Mouse (Mus musculus) embryonic facial prominence, embryonic 10.5 days (tissue): Measurements from ENCODE around the gene Rab11fip5. TPM values are rescaled to one million over a fixed set of nuclear protein-coding genes. Genes with fewer than 3 reads are reported as not detected.

Experiments used
- DNase-seq: peaks from one replicate; pipeline ENCODE4 v3.0.0-alpha.2; 2017; ENCODE audit warnings: low spot score
- H3K27ac ChIP-seq: fragments of 300-500 bp; sonication (generic); replicated peaks from 2 replicates; pipeline ENCODE4 v1.5.1; 2016; ENCODE audit warnings: mild to moderate bottlenecking
- H3K27me3 ChIP-seq: fragments of 300-500 bp; sonication (generic); replicated peaks from 2 replicates; pipeline ENCODE4 v1.6.1; 2016; ENCODE audit warnings: low read depth, mild to moderate bottlenecking; ENCODE audit not compliant: poor library complexity, severe bottlenecking
- H3K36me3 ChIP-seq: fragments of 300-500 bp; sonication (generic); replicated peaks from 2 replicates; pipeline ENCODE4 v1.6.1; 2016; ENCODE audit warnings: mild to moderate bottlenecking, moderate library complexity
- H3K4me1 ChIP-seq: fragments of 300-500 bp; sonication (generic); 2 replicates; pipeline ENCODE4 v1.6.1; 2016
- H3K4me3 ChIP-seq: fragments of 300-500 bp; sonication (generic); 2 replicates; pipeline ENCODE4 v1.5.1; 2016; ENCODE audit warnings: mild to moderate bottlenecking, moderate library complexity
- H3K9me3 ChIP-seq: fragments of 300-500 bp; sonication (generic); 2 replicates; pipeline ENCODE4 v1.6.1; 2016; ENCODE audit warnings: mild to moderate bottlenecking
- WGBS: fragments of 180-500 bp; shearing (Covaris S2); methylation state at CpG from one replicate; pipeline ENCODE4 v1.1.7; 2016; 5-methylcytosine and 5-hydroxymethylcytosine counted together
- polyA plus RNA-seq: library from polyadenylated mRNA; unstranded; fragments of >200 nt; fragmentation: Nextera tagmentation; extraction: Ambion mirVana; gene quantifications from 2 replicates; pipeline ENCODE4 v1.2.1, GENCODE M21; 2016

The Rab11fip5 gene
- polyA plus RNA-seq, 1 experiment from 2014 or later = 3.6 TPM

DNA sequence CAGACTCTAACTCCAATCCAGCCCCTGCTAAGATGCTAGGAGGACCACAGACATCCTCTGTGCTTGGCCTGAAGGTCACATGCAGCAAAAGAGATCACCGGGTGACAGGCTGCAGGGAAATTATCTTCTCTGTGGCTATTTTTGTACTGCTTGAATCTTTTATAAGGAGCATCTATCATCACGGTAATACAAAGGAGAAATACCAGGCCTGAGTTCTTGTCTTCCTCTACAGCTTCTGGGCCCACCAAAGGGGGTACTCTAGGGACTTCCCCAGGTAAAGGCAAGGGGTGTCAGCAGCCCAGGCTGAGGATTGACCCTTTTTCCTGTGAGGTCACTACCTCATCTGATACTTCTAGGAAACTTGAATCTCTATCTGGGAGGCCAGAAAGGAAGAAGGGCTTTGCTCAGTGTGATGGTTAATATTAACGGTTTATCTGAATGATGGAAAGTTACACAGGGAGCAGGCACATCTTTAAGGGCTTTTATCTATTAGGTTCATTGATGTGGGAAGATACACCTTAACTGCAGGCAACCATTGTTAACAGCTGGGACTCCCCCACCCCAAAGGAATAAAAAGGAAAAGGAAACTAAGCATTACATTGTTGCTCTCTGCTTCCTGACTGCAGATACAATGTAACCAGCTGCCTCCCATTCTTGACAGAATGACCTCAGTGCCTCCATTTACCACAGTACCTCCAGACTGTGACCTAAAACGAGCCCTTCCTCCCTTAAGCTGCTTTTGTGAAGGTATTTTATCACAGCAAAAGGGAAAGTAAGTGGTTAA is 17.6 kb downstream of the Rab11fip5 start:
- 65% methylated on average over 4 of the region's 4 CpGs for WGBS
- Histone ChIP-seq H3K9me3 (no peaks in the 10 kb centered on the region), H3K4me3 (no peak overlapping the region), H3K27ac (no peak overlapping the region), H3K4me1 (no peaks in the 10 kb centered on the region), H3K27me3 (no peaks in the 10 kb centered on the region), H3K36me3 (no peaks in the 10 kb centered on the region)
- DNase-seq = no peak

DNA sequence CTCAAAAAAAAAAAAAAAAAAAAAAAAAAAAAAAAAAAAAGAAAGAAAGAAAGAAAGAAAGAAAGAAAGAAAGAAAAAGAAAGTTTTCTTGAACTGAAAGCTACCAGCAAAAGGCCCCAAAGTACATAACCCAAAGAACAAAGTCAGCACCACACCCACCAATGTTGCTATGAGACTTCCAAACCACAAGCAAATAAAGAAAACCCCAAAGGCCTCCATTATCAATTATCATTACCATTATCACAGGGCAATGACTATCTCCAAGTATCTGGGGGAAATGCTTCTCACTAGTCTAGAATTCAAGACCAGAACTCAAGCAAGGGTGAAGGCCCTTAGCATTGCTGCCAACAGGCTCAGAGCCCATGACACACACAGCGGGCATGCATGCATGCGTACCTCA is 18.7 kb downstream of the Rab11fip5 start:
- no peaks in the 10 kb centered on the region for H3K9me3 ChIP-seq
- no peaks in the 10 kb centered on the region for H3K36me3 ChIP-seq
- H3K4me1 ChIP-seq = no peaks in the 10 kb centered on the region
- 94% methylated on average over 2 of the region's 2 CpGs for WGBS
- no peak overlapping the region for H3K4me3 ChIP-seq
- H3K27me3 ChIP-seq = no peaks in the 10 kb centered on the region
- H3K27ac ChIP-seq = no peak overlapping the region
- no peak for DNase-seq

DNA sequence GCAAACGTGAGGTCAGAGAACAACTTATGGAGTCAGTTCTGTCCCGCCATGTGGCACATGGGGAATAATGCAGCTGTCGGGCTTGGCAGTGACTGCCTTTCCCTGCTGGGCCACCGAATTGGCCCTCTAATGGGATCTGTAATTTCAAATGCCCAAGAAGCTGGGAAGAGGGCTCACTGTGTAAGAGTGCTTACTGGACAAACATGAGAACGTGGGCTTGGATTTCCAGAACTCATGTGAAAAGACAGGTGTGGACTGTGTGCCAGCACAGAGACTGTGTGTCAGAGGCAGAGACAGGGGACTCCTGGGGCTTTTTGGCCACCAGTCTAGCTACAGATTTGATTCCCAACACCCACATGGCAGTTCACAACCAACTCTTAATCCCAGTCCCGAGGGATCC is 19.7 kb downstream of the Rab11fip5 start:
- WGBS = 75% methylated on average over 6 of the region's 6 CpGs

DNA sequence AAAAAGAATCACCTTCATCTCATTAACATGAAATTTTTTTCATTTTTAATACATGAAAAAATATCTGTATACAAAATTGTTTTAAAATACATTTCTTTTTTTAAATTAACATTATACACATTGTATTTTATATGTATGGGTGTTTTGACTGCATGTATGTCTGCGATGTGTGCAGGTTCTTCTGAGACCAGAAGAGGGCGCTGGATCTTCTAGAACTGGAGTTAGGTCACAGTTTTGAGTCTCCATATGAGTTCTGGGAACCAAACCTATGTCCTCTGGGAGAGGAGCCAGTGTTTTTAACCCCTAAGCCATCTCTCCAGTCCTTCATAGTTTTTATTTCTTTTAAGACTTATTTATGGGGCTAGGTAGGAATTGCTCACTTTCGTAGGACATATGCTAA is 20.7 kb downstream of the Rab11fip5 start:
- no peaks in the 10 kb centered on the region for H3K9me3 ChIP-seq
- H3K36me3 ChIP-seq = no peaks in the 10 kb centered on the region
- no peak overlapping the region for H3K4me3 ChIP-seq
- H3K27ac ChIP-seq = no peak overlapping the region
- no peaks in the 10 kb centered on the region for H3K4me1 ChIP-seq
- DNase-seq = no peak
- no peaks in the 10 kb centered on the region for H3K27me3 ChIP-seq
- WGBS = 61% methylated on average over 3 of the region's 3 CpGs

More for the DNA sequence above, 19.7 kb downstream of the Rab11fip5 start:
- Histone ChIP-seq H3K27ac (no peak overlapping the region), H3K27me3 (no peaks in the 10 kb centered on the region), H3K9me3 (no peaks in the 10 kb centered on the region), H3K4me3 (no peak overlapping the region), H3K4me1 (no peaks in the 10 kb centered on the region), H3K36me3 (no peaks in the 10 kb centered on the region)
- DNase-seq = no peak

DNA sequence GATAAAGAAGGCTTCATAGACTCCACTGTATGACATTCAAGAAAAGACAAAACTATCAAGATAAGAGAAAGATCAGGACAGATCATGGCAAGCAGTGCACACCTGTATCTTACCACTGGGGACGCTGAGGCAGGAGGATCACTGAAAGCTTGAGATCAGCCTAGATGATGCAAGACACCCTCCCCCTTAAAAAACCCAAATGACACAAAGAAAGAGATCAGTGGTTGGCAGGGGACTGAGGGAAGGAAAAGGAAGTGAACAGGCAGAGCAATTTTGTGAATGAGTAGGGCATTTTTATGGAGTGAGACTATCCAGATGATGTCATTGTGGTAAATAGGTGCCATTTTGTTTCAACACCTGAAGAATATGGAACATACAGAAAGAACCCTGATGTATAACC is 24.3 kb downstream of the Rab11fip5 start:
- 87% methylated on average over 1 of the region's 1 CpGs for WGBS
- no peak overlapping the region for H3K4me3 ChIP-seq
- H3K27me3 ChIP-seq = peaks cover 11% of the 10 kb centered on the region; the same call in 1 of the 2 replicates
- no peaks in the 10 kb centered on the region for H3K4me1 ChIP-seq
- DNase-seq = no peak
- no peaks in the 10 kb centered on the region for H3K9me3 ChIP-seq
- no peak overlapping the region for H3K27ac ChIP-seq
- no peaks in the 10 kb centered on the region; the same call in 1 of the 2 replicates for H3K36me3 ChIP-seq

DNA sequence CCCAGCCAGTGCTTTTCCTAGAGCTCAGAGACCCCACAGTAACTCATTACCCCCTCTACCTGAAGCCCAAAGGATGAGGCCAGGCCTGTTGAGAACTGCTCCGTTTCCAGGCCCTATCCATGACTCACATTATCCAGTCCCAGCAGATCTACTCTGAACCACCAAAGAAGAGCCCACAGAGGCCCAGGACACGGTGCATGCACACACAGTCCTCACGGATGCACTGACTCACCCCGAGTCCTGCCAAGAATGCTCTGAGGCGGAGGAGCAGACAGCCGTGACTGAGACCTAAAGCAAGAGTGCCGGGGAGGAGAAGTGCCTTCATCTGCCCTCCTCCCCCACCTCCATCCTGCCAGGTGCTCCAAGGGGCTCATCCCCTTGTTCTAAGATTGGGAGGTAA is 25.2 kb downstream of the Rab11fip5 start:
- Histone ChIP-seq H3K9me3 (no peaks in the 10 kb centered on the region), H3K4me3 (no peak overlapping the region), H3K4me1 (no peaks in the 10 kb centered on the region), H3K36me3 (no peaks in the 10 kb centered on the region; the same call in 1 of the 2 replicates), H3K27ac (no peak overlapping the region), H3K27me3 (peaks cover 20% of the 10 kb centered on the region; the same call in 1 of the 2 replicates)
- WGBS = 79% methylated on average over 7 of the region's 7 CpGs
- DNase-seq = no peak

DNA sequence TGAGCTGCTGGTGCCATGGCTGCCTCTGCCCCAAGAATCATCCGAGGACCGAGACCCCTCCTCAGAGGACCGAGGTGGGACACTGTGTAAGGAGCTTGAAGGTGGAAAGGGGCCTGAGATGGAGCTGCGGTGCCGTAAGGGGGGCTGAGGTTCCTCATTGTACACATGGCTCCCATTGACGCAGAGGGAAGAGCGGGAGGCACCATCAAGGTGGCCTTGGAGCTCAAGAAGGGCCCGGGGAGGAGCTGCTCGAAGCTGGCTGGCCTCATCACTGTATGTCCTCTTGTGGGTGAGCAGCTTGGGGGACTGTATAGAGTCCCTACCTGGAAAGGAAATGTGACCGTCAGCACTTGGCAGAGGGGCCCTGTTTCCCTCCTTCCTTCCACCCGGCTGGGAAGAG is 26.3 kb downstream of the Rab11fip5 start:
- H3K27me3 ChIP-seq = peaks cover 26% of the 10 kb centered on the region; the same call in 1 of the 2 replicates
- WGBS = 89% methylated on average over 11 of the region's 11 CpGs
- DNase-seq = no peak
- H3K36me3 ChIP-seq = no peaks in the 10 kb centered on the region; the same call in 1 of the 2 replicates
- H3K9me3 ChIP-seq = no peaks in the 10 kb centered on the region
- H3K4me1 ChIP-seq = no peaks in the 10 kb centered on the region
- no peak overlapping the region for H3K4me3 ChIP-seq
- no peak overlapping the region; the same call in 1 of the 2 replicates for H3K27ac ChIP-seq

DNA sequence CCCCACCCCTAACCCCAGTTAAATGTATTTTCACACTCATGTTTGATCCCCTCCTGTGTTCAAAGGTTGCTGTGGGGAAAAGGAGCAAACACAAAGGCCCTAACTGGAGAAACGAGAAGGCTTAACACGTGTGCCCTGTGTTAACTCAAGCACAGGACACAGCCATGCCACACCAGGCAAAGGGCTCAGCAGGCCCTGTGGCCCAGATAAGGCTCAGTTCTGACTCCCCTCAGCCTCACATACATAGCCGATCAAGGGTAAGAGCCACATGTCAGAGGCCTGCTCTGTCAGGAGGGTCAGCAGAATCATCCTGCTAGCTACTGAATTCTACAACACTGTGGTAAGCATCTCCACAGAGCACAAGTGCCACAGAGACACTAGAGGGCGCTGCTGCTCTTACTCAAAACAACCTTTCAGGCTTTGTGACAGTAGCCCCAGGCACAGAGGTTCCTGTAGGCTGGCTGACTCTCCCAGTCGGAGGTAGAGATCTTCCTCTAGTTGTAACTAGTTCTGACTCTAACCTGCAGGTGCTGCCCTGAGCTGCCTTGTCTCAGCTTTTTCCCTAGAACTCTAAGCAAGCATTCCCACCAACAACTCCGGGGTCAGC is 28.3 kb downstream of the Rab11fip5 start:
- Histone ChIP-seq H3K4me1 (no peaks in the 10 kb centered on the region), H3K36me3 (no peaks in the 10 kb centered on the region; the same call in 1 of the 2 replicates), H3K27me3 (peaks cover 46% of the 10 kb centered on the region), H3K4me3 (no peak overlapping the region), H3K27ac (no peak overlapping the region), H3K9me3 (no peaks in the 10 kb centered on the region)
- WGBS = 43% methylated on average over 6 of the region's 6 CpGs
- DNase-seq = peak; percentile 83

DNA sequence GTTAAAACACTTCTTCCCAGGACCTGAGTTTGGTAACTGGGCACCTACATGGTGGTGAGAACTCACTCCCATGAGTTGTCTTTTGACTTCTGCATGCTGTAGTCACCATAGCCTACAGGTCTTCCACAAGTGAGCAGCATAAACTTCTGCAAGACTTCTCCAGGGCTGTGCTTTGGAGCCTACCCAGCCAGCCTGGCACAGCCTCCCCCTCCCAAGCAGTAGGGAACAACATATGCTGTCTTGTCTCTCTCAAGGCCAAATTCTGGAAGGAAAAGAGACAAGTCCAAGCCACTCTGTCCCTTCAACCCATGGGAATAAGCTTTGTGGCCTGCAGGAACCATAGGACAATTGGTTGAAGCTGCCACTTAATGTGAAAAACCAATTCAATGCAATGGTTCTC is 29.5 kb downstream of the Rab11fip5 start:
- no peak overlapping the region for H3K27ac ChIP-seq
- peaks cover 57% of the 10 kb centered on the region for H3K27me3 ChIP-seq
- H3K9me3 ChIP-seq = no peaks in the 10 kb centered on the region
- H3K4me1 ChIP-seq = no peaks in the 10 kb centered on the region
- H3K36me3 ChIP-seq = no peaks in the 10 kb centered on the region; the same call in 1 of the 2 replicates
- H3K4me3 ChIP-seq = no peak overlapping the region
- no peak for DNase-seq

DNA sequence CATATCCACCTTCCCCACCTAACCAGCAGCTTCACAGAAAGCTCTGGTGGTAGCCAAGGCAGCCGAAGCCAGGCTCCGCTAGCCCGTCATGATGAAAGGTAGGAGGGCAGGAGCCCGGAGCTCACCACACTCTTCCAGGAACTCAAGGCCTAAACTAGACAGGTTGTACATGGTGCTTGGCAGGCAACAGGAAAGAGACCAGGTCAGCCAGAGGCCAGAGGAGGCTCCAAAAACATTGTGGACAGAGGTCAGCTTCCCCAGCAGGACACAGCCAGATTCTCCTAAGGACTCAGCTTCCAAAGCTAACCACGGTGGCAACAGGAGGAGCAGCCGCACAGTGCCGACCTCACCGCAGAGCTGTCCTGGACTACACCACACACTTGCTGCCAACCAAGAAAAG is 31.4 kb downstream of the Rab11fip5 start:
- Histone ChIP-seq H3K27ac (no peak overlapping the region), H3K27me3 (peaks cover 60% of the 10 kb centered on the region), H3K4me3 (no peak overlapping the region), H3K9me3 (no peaks in the 10 kb centered on the region), H3K4me1 (no peaks in the 10 kb centered on the region), H3K36me3 (no peaks in the 10 kb centered on the region; the same call in 1 of the 2 replicates)
- WGBS = 88% methylated on average over 8 of the region's 8 CpGs
- DNase-seq = no peak

DNA sequence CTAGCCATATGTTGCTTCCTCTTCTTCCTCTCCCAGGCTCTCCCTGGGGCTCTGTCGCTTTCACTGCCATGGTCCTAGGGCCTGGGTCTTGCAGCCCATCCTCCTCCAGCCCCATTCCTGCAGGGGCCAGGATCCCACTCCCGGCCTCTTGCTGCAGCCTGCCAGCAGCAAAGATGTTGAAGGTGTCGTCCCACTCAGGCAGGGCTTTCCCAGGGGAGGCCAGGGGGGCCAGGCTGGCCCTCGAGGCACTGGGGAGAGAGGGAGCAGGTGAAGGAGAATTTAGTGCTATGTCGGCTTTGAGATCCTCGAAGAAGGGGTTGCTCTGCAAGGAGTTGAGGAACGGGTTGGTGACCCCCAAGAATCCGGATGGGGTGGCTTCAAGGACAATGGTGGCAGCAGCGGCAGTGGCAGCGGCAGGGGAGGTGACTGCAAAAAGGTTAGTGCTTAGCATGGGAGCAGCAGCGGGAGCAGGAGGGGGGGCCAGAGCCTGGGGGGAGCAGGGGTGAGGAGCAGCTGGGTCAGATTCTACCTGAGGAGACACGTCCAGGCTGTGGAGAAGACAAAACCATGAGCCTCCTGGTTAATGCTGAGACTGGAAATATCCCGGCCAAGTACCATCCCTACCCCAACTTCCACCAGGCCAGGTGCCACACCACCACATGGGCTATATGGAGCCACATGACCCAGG is 32.5 kb downstream of the Rab11fip5 start:
- H3K9me3 ChIP-seq = no peaks in the 10 kb centered on the region
- H3K27ac ChIP-seq = 0 out of 2 replicates have a peak overlapping the region, but pooled peaks have one; percentile 25
- peaks cover 64% of the 10 kb centered on the region for H3K27me3 ChIP-seq
- H3K4me1 ChIP-seq = no peaks in the 10 kb centered on the region
- no peak overlapping the region for H3K4me3 ChIP-seq
- H3K36me3 ChIP-seq = no peaks in the 10 kb centered on the region
- 75% methylated on average over 13 of the region's 13 CpGs for WGBS
- DNase-seq = no peak

DNA sequence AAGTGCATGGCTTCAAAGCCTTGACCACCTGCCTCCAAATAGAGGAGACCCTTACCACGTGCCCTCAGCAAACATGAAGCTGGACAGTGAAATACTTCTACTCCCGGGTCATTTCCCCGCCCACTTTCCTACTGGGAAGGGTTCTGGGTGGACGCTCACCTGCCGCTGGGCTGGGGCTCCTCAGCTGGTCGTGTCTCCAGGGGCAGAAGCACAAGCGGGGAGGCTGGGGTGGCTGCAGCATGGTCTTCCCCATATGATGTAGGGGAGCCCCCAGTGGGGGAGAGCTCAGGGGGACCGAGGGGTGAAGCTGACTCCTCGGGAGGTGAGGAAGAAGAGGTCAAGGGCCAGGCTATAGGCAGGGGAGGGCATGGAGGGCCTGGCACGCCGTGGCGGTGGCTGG is 34.2 kb downstream of the Rab11fip5 start:
- Histone ChIP-seq H3K36me3 (no peaks in the 10 kb centered on the region), H3K4me1 (peaks cover 1% of the 10 kb centered on the region; the same call in 1 of the 2 replicates), H3K27me3 (peaks cover 75% of the 10 kb centered on the region), H3K4me3 (no peak overlapping the region), H3K9me3 (no peaks in the 10 kb centered on the region), H3K27ac (no peak overlapping the region)
- WGBS = 71% methylated on average over 12 of the region's 12 CpGs
- no peak for DNase-seq
